Mouse (Mus musculus) bone marrow, adult 2 months (tissue): ENCODE results near the gene Ints2. TPM values are rescaled to one million over a fixed set of nuclear protein-coding genes. Genes with fewer than 3 reads are reported as not detected.
"Not testable (repeated sequence)": the region's sequence is repeated elsewhere in the genome, so short reads cannot be mapped to it uniquely, and the experiment has no call there.

ENCODE experiments used
- H3K27ac ChIP-seq: fragments of 200-500 bp; 2 replicates; pipeline ENCODE4 v1.5.1; 2012; ENCODE audit warnings: low read depth, mild to moderate bottlenecking, control low read depth, inconsistent platforms, low read length; ENCODE audit not compliant: control insufficient read depth, poor library complexity, insufficient read depth
- H3K4me1 ChIP-seq: fragments of 200-500 bp; 2 replicates; pipeline ENCODE4 v1.6.1; 2011; ENCODE audit warnings: low read length; ENCODE audit not compliant: control insufficient read depth, insufficient read depth
- H3K4me3 ChIP-seq: fragments of 200-500 bp; replicated peaks from 2 replicates; pipeline ENCODE3; 2011; ENCODE audit warnings: mild to moderate bottlenecking, low read depth, low read length, control low read depth; ENCODE audit not compliant: control insufficient read depth
- CTCF ChIP-seq: fragments of 200-500 bp; IDR thresholded peaks from 2 replicates; pipeline ENCODE4 v1.5.1; 2011; ENCODE audit warnings: low read length, control low read depth; ENCODE audit not compliant: control insufficient read depth, insufficient read depth
- POLR2A ChIP-seq: fragments of 200-500 bp; IDR thresholded peaks from 2 replicates; pipeline ENCODE4 v1.6.1; 2011; ENCODE audit warnings: low read depth, mild to moderate bottlenecking, control low read depth, low read length, borderline replicate concordance; ENCODE audit not compliant: control insufficient read depth
- WGBS: fragments of 180-500 bp; shearing (Covaris S2); methylation state at CpG from one replicate; pipeline ENCODE4 v1.1.7; 2018; 5-methylcytosine and 5-hydroxymethylcytosine counted together
- polyA plus RNA-seq: library from polyadenylated mRNA; stranded (reverse); fragments of >200 nt; gene quantifications from 2 replicates; pipeline ENCODE4 v1.2.4, GENCODE M21; 2011; ENCODE audit warnings: low replicate concordance; ENCODE audit not compliant: missing spikeins, insufficient read depth, insufficient read length

Ints2 gene
- polyA plus RNA-seq = 8.6 and 13.7 TPM in 2 replicates

- H3K4me1 ChIP-seq = no peaks in the 10 kb centered on the region; the same call in 1 of the 2 replicates
- WGBS = 3% methylated on average over 32 of the region's 32 CpGs
- peak within 1 kb of the TSS; percentile 92 for H3K4me3 ChIP-seq
- TF ChIP-seq POLR2A (peak; percentile 55; the same call in 1 of the 2 replicates), CTCF (no peak)
- peak within 1 kb of the TSS; percentile 66 for H3K27ac ChIP-seq
These were observed at the start of gene Ints2 for GRCm38 (mm10) chr11:86257460-86258076. TSS of gene Ints2 (minus strand) at chr11:86257575.

DNA sequence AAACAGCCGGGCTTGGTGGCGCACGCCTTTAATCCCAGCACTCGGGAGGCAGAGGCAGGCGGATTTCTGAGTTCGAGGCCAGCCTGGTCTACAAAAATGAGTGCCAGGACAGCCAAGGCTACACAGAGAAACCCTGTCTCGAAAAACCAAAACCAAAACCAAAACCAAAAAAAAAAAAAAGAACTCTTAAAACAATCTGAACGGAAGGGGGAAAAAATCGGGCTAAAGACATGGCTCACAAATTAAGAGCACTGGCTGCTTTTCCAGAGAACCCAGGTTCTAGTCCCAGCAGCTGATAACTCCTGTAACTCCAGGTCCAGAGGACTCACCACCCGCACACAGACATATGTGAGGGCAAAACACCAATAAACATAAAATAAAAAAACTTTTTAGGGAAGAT lies 34.8 kb upstream of the Ints2 start:
- WGBS = 79% methylated on average over 10 of the region's 10 CpGs
- H3K4me3 ChIP-seq, H3K4me1 ChIP-seq, H3K27ac ChIP-seq: not testable (repeated sequence)

- Histone ChIP-seq H3K4me3 (no peak overlapping the region), H3K4me1 (no peaks in the 10 kb centered on the region), H3K27ac (no peak overlapping the region)
- no peak for TF ChIP-seq POLR2A
- no peak for TF ChIP-seq CTCF
- 90% methylated on average over 6 of the region's 6 CpGs for WGBS
These were observed 34.3 kb upstream of the Ints2 start for GRCm38 (mm10) chr11:86291714-86292113.

GRCm38 (mm10) chr11:86285729-86286128 lies 28.4 kb upstream of the Ints2 start:
- WGBS = 86% methylated on average over 8 of the region's 8 CpGs
- Histone ChIP-seq H3K4me3 (no peak overlapping the region), H3K27ac (no peak overlapping the region), H3K4me1 (no peaks in the 10 kb centered on the region)
- TF ChIP-seq POLR2A (no peak), CTCF (no peak)

GRCm38 (mm10) chr11:86278442-86279102 lies 21.2 kb upstream of the Ints2 start:
- no peak for TF ChIP-seq CTCF
- Histone ChIP-seq H3K27ac (no peak overlapping the region), H3K4me3 (no peak overlapping the region), H3K4me1 (no peaks in the 10 kb centered on the region)
- 94% methylated on average over 6 of the region's 6 CpGs for WGBS

- no peak for TF ChIP-seq POLR2A
- TF ChIP-seq CTCF = no peak
- under 1% methylated on average over 22 of the region's 22 CpGs for WGBS
- Histone ChIP-seq H3K27ac (peak overlapping the region; percentile 66), H3K4me3 (peak overlapping the region; percentile 92), H3K4me1 (no peaks in the 10 kb centered on the region; the same call in 1 of the 2 replicates)
These were observed 321 bp downstream of the Ints2 start for GRCm38 (mm10) chr11:86257054-86257453.

GRCm38 (mm10) chr11:86253342-86253741 lies 4.0 kb downstream of the Ints2 start:
- no peaks in the 10 kb centered on the region; the same call in 1 of the 2 replicates for H3K4me1 ChIP-seq
- no peak overlapping the region for H3K27ac ChIP-seq
- WGBS = 49% methylated on average over 1 of the region's 1 CpGs
- TF ChIP-seq POLR2A (no peak), CTCF (no peak)
- H3K4me3 ChIP-seq = no peak overlapping the region

DNA sequence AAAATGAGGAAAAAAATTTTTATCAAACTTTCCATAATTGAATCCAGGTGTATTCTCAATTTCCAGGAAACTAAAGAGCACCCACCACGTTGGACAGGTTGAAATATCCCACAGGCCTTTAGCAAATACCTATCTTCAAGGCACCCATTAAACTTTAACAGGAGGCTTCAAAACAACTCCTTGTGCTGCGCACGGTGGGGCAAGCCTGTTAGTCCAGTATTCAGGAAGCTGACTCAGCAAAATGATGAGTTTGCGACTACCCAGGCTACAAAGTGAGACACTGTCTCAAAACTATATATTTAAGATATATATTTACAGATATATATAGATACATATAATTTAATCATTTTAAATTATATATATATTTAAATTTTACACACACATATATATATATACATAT lies 24.9 kb downstream of the Ints2 start:
- no peak overlapping the region for H3K4me3 ChIP-seq
- H3K4me1 ChIP-seq = no peaks in the 10 kb centered on the region; the same call in 1 of the 2 replicates
- TF ChIP-seq POLR2A (no peak), CTCF (no peak)
- 54% methylated on average over 4 of the region's 4 CpGs for WGBS
- H3K27ac ChIP-seq = no peak overlapping the region
